Mouse (Mus musculus): ENCODE data around the gene Gm21987. TPM values are rescaled to one million over a fixed set of nuclear protein-coding genes. Genes with fewer than 3 reads are reported as not detected.
A peak's percentile ranks its signal among the peaks of the same experiment; 100 is the strongest.

Gene Gm21987
- polyA plus RNA-seq, 1 experiment from 2014 or later = 0.52 TPM

DNA sequence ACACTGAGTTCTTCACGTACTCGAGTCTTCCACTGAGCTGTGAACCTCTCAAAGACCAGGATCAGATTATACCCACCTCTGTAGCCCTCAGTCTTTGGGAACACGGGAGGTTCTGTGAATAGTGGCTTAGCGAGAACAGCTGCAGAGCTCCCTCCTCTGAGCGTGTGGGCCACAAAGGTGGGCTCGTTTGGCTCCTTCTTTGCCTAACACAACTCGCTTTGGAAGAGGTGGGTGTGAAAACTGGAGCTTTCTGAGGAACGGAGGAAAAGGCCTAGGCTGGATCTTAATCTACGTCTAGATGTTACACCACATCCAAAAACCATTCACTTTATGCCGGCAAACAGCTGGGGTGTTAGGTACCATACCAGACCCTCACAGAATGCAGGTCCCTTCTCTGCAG, 18.6 kb downstream of the Gm21987 start:
- Histone ChIP-seq H3K27me3 (ENCODE audit: control insufficient read depth, insufficient read depth, low read length) (no peaks in the 10 kb centered on the region), H3K9me3 (replicated peaks; ENCODE audit: control insufficient read depth, low read length) (no peaks in the 10 kb centered on the region), H3K4me1 (ENCODE audit: control insufficient read depth, insufficient read depth, low read length) (peaks cover 7% of the 10 kb centered on the region; the same call in 1 of the 2 replicates), H3K4me3 (replicated peaks; ENCODE audit: low read length) (no peak overlapping the region), H3K27ac (ENCODE audit: low read length) (no peak overlapping the region), H3K36me3 (ENCODE audit: control insufficient read depth, insufficient read depth, low read length) (no peaks in the 10 kb centered on the region), H3K4me2 (ENCODE audit: low read depth, low read length) (no peak overlapping the region), H3K9ac (ENCODE audit: low read length) (no peak overlapping the region)
- 84% methylated on average over 10 of the region's 10 CpGs for WGBS
- ATAC-seq (ENCODE audit: insufficient read depth, low FRiP score) = no peak

GRCm38 (mm10) chr16:38366231-38366630, 19.4 kb downstream of the Gm21987 start:
- Histone ChIP-seq H3K9me3 (replicated peaks; ENCODE audit: control insufficient read depth, low read length) (no peaks in the 10 kb centered on the region), H3K27ac (ENCODE audit: low read length) (no peak overlapping the region), H3K4me1 (ENCODE audit: control insufficient read depth, insufficient read depth, low read length) (peaks cover 7% of the 10 kb centered on the region; the same call in 1 of the 2 replicates), H3K4me3 (replicated peaks; ENCODE audit: low read length) (no peak overlapping the region), H3K27me3 (ENCODE audit: control insufficient read depth, insufficient read depth, low read length) (no peaks in the 10 kb centered on the region), H3K4me2 (ENCODE audit: low read depth, low read length) (no peak overlapping the region), H3K36me3 (ENCODE audit: control insufficient read depth, insufficient read depth, low read length) (no peaks in the 10 kb centered on the region), H3K9ac (ENCODE audit: low read length) (no peak overlapping the region)
- WGBS = 80% methylated on average over 4 of the region's 4 CpGs
- ATAC-seq (ENCODE audit: insufficient read depth, low FRiP score) = no peak

- H3K27me3 ChIP-seq (ENCODE audit: control insufficient read depth, insufficient read depth, low read length) = no peaks in the 10 kb centered on the region
- no peak for ATAC-seq (ENCODE audit: insufficient read depth, low FRiP score)
- no peak overlapping the region for H3K27ac ChIP-seq (ENCODE audit: low read length)
- H3K9ac ChIP-seq (ENCODE audit: low read length) = no peak overlapping the region
- 58% methylated on average over 10 of the region's 10 CpGs for WGBS
- no peaks in the 10 kb centered on the region for H3K36me3 ChIP-seq (ENCODE audit: control insufficient read depth, insufficient read depth, low read length)
- no peaks in the 10 kb centered on the region for H3K9me3 ChIP-seq (replicated peaks; ENCODE audit: control insufficient read depth, low read length)
- H3K4me1 ChIP-seq (ENCODE audit: control insufficient read depth, insufficient read depth, low read length) = no peaks in the 10 kb centered on the region
- H3K4me3 ChIP-seq (replicated peaks; ENCODE audit: low read length) = no peak overlapping the region
- H3K4me2 ChIP-seq (ENCODE audit: low read depth, low read length) = no peak overlapping the region
Observed at GRCm38 (mm10) chr16:38368336-38368735, 21.5 kb downstream of the Gm21987 start.

GRCm38 (mm10) chr16:38369000-38369399, 22.2 kb downstream of the Gm21987 start:
- Histone ChIP-seq H3K27ac (ENCODE audit: low read length) (no peak overlapping the region), H3K27me3 (ENCODE audit: control insufficient read depth, insufficient read depth, low read length) (no peaks in the 10 kb centered on the region), H3K36me3 (ENCODE audit: control insufficient read depth, insufficient read depth, low read length) (no peaks in the 10 kb centered on the region), H3K4me1 (ENCODE audit: control insufficient read depth, insufficient read depth, low read length) (no peaks in the 10 kb centered on the region), H3K4me2 (ENCODE audit: low read depth, low read length) (no peak overlapping the region), H3K4me3 (replicated peaks; ENCODE audit: low read length) (no peak overlapping the region), H3K9ac (ENCODE audit: low read length) (no peak overlapping the region), H3K9me3 (replicated peaks; ENCODE audit: control insufficient read depth, low read length) (no peaks in the 10 kb centered on the region)
- ATAC-seq (ENCODE audit: insufficient read depth, low FRiP score) = no peak
- WGBS = 82% methylated on average over 7 of the region's 7 CpGs

DNA sequence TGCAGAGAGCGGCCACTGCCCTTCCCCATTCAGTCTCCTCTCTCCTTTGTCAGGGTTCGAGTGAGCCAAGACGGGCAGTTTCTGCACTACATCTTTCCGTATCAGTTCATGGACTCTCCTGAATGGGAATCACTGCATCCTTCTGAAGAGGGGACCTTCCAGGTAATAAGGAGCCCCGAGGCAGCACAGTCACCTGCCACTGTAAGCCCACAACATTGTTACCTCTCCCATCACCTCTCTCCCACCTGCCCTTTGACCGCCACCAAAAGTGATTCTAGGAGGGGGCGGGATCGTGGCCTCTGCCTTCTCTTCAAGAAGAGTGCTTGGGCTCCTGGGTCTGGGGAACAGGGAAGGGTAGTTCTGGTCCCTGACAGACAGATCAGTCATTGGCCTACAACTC, 22.6 kb downstream of the Gm21987 start:
- no peaks in the 10 kb centered on the region for H3K9me3 ChIP-seq (replicated peaks; ENCODE audit: control insufficient read depth, low read length)
- no peak overlapping the region for H3K9ac ChIP-seq (ENCODE audit: low read length)
- no peaks in the 10 kb centered on the region for H3K4me1 ChIP-seq (ENCODE audit: control insufficient read depth, insufficient read depth, low read length)
- WGBS = 89% methylated on average over 8 of the region's 8 CpGs
- H3K4me3 ChIP-seq (replicated peaks; ENCODE audit: low read length) = no peak overlapping the region
- no peaks in the 10 kb centered on the region for H3K27me3 ChIP-seq (ENCODE audit: control insufficient read depth, insufficient read depth, low read length)
- H3K27ac ChIP-seq (ENCODE audit: low read length) = no peak overlapping the region
- H3K36me3 ChIP-seq (ENCODE audit: control insufficient read depth, insufficient read depth, low read length) = no peaks in the 10 kb centered on the region
- no peak overlapping the region for H3K4me2 ChIP-seq (ENCODE audit: low read depth, low read length)
- no peak for ATAC-seq (ENCODE audit: insufficient read depth, low FRiP score)

DNA sequence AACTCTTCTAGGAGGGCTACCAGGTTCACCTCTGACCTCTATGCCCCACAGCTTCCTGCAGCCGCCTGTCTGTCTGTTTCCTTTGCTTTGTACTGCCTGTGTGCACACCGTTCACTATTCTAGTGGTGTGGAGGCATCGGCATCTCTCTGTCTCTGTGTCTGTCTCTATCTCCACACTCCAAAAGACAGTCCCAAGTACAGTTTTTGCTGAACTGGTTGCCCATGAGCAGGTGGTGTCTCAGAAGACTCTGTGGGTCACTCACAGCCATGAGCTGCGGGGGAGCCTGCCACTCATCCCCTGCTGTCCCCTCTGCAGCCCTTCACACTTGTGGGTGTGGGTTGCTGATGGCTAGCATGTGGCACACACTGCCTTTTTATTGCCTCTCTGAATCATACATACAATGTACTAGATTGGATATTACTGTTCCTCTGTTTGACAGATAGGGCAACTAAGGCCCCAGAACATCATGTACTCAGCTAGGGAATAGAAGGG, 23.2 kb downstream of the Gm21987 start:
- 72% methylated on average over 4 of the region's 4 CpGs for WGBS
- no peaks in the 10 kb centered on the region for H3K36me3 ChIP-seq (ENCODE audit: control insufficient read depth, insufficient read depth, low read length)
- H3K4me1 ChIP-seq (ENCODE audit: control insufficient read depth, insufficient read depth, low read length) = no peaks in the 10 kb centered on the region
- no peak for ATAC-seq (ENCODE audit: insufficient read depth, low FRiP score)
- no peak overlapping the region for H3K4me2 ChIP-seq (ENCODE audit: low read depth, low read length)
- no peaks in the 10 kb centered on the region for H3K9me3 ChIP-seq (replicated peaks; ENCODE audit: control insufficient read depth, low read length)
- no peak overlapping the region for H3K27ac ChIP-seq (ENCODE audit: low read length)
- H3K27me3 ChIP-seq (ENCODE audit: control insufficient read depth, insufficient read depth, low read length) = no peaks in the 10 kb centered on the region
- H3K4me3 ChIP-seq (replicated peaks; ENCODE audit: low read length) = no peak overlapping the region
- no peak overlapping the region for H3K9ac ChIP-seq (ENCODE audit: low read length)

- Histone ChIP-seq H3K4me1 (ENCODE audit: control insufficient read depth, insufficient read depth, low read length) (no peaks in the 10 kb centered on the region), H3K36me3 (ENCODE audit: control insufficient read depth, insufficient read depth, low read length) (no peaks in the 10 kb centered on the region), H3K9me3 (replicated peaks; ENCODE audit: control insufficient read depth, low read length) (no peaks in the 10 kb centered on the region), H3K27ac (ENCODE audit: low read length) (no peak overlapping the region), H3K9ac (ENCODE audit: low read length) (no peak overlapping the region), H3K4me2 (ENCODE audit: low read depth, low read length) (no peak overlapping the region), H3K4me3 (replicated peaks; ENCODE audit: low read length) (no peak overlapping the region), H3K27me3 (ENCODE audit: control insufficient read depth, insufficient read depth, low read length) (no peaks in the 10 kb centered on the region)
- 70% methylated on average over 8 of the region's 8 CpGs for WGBS
- ATAC-seq (ENCODE audit: insufficient read depth, low FRiP score) = no peak
Observed at GRCm38 (mm10) chr16:38370633-38371374, 24.0 kb downstream of the Gm21987 start.

DNA sequence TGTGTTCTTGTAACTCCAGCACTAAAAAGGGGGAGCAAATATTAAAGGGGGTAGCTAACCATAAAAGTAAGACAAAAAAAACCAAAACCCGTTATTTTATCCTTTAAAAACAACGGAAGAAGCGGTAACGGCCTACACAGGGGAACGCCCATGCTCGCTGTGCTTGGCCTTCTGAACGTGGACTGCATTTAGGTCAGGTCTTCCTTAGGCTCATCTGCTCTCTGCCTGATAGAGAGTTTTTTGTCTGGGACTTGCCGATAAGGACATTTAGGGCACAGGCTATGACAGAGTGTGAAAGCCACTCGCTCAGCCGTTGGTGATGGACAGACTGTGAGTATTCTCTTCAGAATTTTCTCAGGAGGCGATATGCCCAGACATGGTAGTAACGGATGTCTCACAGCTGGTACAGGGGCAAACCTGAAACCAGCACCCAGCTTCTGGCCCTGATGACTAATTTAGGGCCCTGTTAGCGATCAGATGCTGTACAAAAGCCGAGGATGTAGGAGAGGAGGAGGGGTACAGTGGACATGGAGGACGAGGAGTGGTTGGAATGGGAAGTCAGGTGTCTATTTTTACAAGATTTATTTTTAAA, 25.0 kb downstream of the Gm21987 start:
- H3K4me3 ChIP-seq (replicated peaks; ENCODE audit: low read length) = no peak overlapping the region
- H3K9ac ChIP-seq (ENCODE audit: low read length) = no peak overlapping the region
- no peaks in the 10 kb centered on the region for H3K36me3 ChIP-seq (ENCODE audit: control insufficient read depth, insufficient read depth, low read length)
- ATAC-seq (ENCODE audit: insufficient read depth, low FRiP score) = 0 out of 2 replicates have a peak, but pooled peaks have one; percentile 56
- no peak overlapping the region for H3K27ac ChIP-seq (ENCODE audit: low read length)
- 85% methylated on average over 15 of the region's 15 CpGs for WGBS
- no peak overlapping the region for H3K4me2 ChIP-seq (ENCODE audit: low read depth, low read length)
- no peaks in the 10 kb centered on the region for H3K4me1 ChIP-seq (ENCODE audit: control insufficient read depth, insufficient read depth, low read length)
- H3K9me3 ChIP-seq (replicated peaks; ENCODE audit: control insufficient read depth, low read length) = no peaks in the 10 kb centered on the region
- no peaks in the 10 kb centered on the region for H3K27me3 ChIP-seq (ENCODE audit: control insufficient read depth, insufficient read depth, low read length)

GRCm38 (mm10) chr16:38372876-38373275, 26.0 kb downstream of the Gm21987 start:
- Histone ChIP-seq H3K9ac (ENCODE audit: low read length) (no peak overlapping the region), H3K4me3 (replicated peaks; ENCODE audit: low read length) (no peak overlapping the region), H3K27me3 (ENCODE audit: control insufficient read depth, insufficient read depth, low read length) (no peaks in the 10 kb centered on the region), H3K4me2 (ENCODE audit: low read depth, low read length) (no peak overlapping the region), H3K4me1 (ENCODE audit: control insufficient read depth, insufficient read depth, low read length) (no peaks in the 10 kb centered on the region), H3K9me3 (replicated peaks; ENCODE audit: control insufficient read depth, low read length) (no peaks in the 10 kb centered on the region), H3K36me3 (ENCODE audit: control insufficient read depth, insufficient read depth, low read length) (no peaks in the 10 kb centered on the region), H3K27ac (ENCODE audit: low read length) (no peak overlapping the region)
- ATAC-seq (ENCODE audit: insufficient read depth, low FRiP score) = no peak
- WGBS = 83% methylated on average over 4 of the region's 4 CpGs

Data from stomach, embryonic 16.5 days (tissue).